Mouse (Mus musculus) testis, adult 2 months (tissue): ENCODE results near the gene Pakap.

Experiments used
- CTCF ChIP-seq: fragments of 200-500 bp; IDR thresholded peaks from 2 replicates; pipeline ENCODE4 v1.5.1; 2012; ENCODE audit warnings: low read depth, mild to moderate bottlenecking, inconsistent platforms, low read length, moderate library complexity; ENCODE audit not compliant: control insufficient read depth, insufficient read depth, insufficient replicate concordance
- POLR2A ChIP-seq: fragments of 200-500 bp; IDR thresholded peaks from 2 replicates; pipeline ENCODE4 v1.6.1; 2012; ENCODE audit warnings: low read depth, mild to moderate bottlenecking, inconsistent platforms, low read length, moderate library complexity; ENCODE audit not compliant: control insufficient read depth

- no peak for TF ChIP-seq POLR2A
- TF ChIP-seq CTCF = no peak
Measured at GRCm38 (mm10) chr4:57525221-57526011, 42.6 kb upstream of the Pakap start.
